Mouse (Mus musculus): Measurements from ENCODE around the gene Cd55b.

GRCm38 (mm10) chr1:130455111-130455510 lies 32.3 kb upstream of the Cd55b start:
- TF ChIP-seq CTCF (IDR thresholded peaks at IDR 0.05; ENCODE audit: borderline replicate concordance, insufficient read depth, low read length) (no peak), POLR2A (IDR thresholded peaks at IDR 0.05; ENCODE audit: low read depth, low read length) (no peak)
